Mouse (Mus musculus) spleen, adult 18-20 months (tissue): ENCODE measurements around the gene Mylk.

Source experiments
- DNase-seq, 2 experiments: peaks; one replicate each; pipeline ENCODE4 v3.0.0; 2022; ENCODE audit warnings: mixed read lengths in 2 of 2

The Mylk gene

GRCm38 (mm10) chr16:34855136-34855535 is 110.1 kb downstream of the Mylk start:
- no peak for DNase-seq

GRCm38 (mm10) chr16:34855751-34856150 is 110.7 kb downstream of the Mylk start:
- no peak for DNase-seq

DNA sequence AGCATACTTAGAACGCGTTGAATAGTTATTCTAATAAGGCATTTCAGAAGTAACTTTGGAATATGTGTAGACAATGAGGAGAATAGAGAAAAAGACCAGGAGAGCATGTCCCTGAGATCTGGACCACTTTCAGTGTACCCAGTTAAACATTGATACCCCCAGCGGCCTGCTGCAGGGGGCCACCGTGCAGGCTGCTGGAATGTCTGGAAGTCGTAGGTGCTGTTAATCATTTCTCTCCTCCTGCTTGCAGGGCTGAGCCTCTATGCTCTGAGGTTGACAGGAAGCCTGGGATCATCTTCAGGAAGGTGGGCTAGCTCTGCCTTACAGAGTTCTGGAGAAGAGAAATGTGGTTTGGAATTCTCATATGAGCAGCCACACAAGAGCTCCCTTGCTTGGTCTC is 112.6 kb downstream of the Mylk start:
- no peak for DNase-seq

DNA sequence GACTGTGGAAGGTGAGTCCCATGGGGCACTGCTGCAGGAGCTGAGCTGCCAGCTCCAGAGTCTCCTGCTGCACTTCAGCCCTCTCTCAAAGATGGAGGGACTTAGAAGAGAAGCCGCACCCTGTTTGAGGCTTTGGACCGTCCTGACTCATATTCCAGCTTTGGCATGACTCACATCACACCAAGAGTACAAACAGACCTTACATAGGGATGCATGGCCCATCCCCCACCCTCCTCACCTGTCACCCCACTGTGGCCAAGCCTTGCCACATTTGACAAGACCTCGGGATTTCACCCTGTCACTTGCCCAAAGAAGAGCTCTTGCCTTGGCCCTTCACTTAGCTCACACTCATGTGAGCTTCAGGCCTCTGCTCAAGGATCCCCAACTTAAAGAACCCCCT is 115.8 kb downstream of the Mylk start:
- DNase-seq: no peak

GRCm38 (mm10) chr16:34861744-34862365 is 116.8 kb downstream of the Mylk start:
- no peak for DNase-seq

GRCm38 (mm10) chr16:34865373-34865772 is 120.4 kb downstream of the Mylk start:
- no peak for DNase-seq

- DNase-seq: no peak
Observed at GRCm38 (mm10) chr16:34867217-34867616, 122.2 kb downstream of the Mylk start.

DNA sequence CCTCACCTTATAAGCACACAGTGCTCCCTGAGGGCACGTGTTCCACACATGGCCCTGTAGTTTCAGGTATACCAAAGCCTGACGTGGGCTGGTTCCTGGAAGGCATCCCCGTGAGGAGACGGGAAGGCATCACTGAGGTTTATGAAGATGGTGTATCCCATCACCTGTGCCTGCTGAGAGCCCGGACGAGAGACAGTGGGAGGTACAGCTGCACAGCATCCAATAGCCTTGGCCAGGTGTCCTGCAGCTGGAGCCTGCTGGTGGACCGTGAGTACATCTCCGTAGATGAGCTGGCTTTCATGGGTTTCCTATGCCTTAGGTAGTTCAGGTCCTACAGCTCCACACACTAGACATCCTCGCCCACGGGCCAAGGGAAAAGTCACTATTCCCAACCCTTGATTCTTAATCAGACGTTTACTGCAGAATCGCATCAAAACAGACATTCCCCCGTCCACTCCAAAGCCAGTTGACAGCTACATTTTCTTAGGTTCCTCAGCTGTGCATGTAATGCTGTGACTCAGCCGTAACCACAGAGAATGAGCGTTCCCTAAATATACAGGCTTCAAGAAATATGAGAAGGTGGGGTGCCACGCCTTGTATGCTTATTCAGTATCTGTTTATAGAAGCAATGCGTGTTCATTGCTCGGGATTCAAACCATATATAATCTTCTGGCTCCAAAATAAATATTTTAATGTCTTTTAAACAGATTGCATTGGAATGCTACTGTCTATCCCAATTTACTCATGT is 135.2 kb downstream of the Mylk start:
- no peak for DNase-seq

DNA sequence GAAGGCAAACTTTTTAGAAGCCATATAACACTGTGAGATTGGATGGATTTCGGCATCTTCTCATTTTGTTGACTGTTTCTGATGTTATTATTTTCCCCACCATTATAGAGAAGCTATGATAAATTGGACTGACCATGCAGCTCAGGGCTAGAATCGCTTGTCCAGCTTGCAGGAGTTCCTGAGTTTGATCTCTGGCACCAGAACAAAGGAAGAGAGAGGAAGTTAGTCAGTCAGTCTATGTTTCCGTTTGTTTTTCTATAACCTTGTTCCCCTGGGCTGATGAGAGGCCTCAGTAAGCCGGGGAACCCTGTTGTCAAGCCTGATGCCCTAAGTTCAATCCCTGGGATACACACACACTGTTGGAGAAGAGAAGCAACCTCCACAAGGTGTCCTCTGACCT is 135.8 kb downstream of the Mylk start:
- no peak for DNase-seq

GRCm38 (mm10) chr16:34887037-34887436 is 142.0 kb downstream of the Mylk start:
- DNase-seq: no peak

DNA sequence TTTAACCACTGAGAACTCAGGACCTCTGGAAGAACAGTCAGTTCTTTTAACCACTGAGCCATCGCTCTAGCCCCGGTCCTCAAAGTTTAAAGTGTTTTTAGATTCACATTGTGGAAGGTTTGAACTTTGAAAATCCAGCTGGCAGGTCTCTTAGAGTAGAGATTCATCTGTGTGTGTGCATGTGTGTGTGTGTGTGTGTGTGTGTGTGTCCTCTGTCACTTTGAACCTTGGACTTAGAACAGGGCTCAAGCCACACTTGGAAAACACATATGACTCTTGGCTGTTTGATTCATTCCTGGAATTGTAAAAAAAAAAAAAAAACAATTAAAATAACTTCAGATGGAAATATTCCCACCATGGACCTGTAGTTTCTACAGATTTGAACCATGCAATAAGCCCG is 149.0 kb downstream of the Mylk start:
- no peak for DNase-seq

GRCm38 (mm10) chr16:34895916-34896315 is 150.9 kb downstream of the Mylk start:
- no peak for DNase-seq

GRCm38 (mm10) chr16:34896996-34897395 is 152.0 kb downstream of the Mylk start:
- DNase-seq: no peak

DNA sequence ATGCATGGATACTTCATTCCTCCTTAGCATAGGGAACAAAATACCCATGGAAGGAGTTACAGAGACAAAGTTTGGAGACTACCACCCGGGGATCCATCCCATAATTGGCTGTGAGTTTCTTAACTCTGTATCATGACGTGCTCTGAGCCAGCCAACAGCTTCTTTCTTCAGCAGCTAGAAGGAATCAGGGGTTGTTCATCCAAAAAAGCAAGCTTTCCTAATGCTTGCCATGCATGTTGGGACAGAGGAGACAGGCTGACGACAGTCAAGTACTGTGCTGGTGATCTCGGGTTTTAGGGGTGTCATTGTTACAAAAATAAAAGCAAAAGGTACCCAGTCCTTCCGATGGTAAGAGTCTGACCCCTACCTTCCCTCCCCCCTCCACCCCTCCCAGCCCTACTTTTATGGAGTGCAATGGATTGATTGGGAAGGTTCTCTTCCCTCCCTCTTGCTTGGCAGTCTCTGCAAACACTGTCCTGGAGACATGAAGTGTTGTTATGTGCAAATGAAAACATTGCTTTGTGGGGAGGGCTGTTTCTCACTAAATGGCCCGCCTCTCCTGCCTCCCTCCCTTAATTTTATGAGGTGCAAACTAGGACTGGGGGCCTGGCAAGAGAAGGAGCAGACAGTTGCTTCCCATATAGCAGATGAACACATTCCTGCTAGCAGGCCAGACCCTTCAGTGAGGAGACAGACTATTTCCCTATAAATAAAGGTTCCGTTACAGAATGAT is 153.2 kb downstream of the Mylk start:
- no peak for DNase-seq

- DNase-seq: no peak
Observed at GRCm38 (mm10) chr16:34899071-34899808, 154.2 kb downstream of the Mylk start.

DNA sequence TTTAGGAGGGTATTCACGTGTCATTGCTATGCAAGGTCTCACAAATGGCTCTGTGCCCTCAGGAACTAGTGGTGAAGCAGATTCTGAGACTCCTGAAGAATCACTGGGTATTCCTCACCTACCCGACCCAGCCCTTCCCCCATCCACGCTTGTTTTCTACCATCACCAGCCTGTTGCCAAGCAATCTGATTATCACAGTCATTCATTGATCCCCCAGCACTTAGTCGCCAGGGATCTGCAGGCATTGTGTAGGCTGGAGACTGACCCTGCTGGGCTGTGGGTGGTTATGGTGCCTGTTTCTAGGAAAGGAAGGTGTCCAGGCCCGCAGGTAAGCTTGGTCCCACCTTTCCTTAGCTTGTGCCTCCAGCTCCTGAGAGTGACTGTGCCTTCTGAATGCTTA is 155.0 kb downstream of the Mylk start:
- DNase-seq: no peak

GRCm38 (mm10) chr16:34900471-34900870 is 155.5 kb downstream of the Mylk start:
- no peak for DNase-seq

DNA sequence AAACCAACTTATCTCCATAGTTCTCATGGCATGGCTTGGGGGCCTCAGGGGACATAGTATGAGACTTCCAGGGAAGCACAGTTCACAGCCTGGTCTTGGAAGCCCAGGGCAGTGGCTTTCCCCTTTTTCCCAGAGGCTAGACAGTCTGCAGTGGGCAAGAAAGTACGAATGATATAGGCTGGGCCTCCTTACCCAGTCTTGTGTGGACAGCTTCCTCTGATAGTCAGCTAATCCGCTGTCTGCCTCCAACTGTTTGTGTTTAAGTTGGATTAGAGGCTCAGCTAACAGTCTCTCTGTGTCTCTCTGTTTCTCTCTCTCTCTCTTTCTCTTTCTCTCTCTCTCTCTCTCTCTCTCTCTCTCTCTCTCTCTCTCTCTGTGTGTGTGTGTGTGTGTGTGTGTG is 156.0 kb downstream of the Mylk start:
- no peak for DNase-seq

- no peak for DNase-seq
Observed at GRCm38 (mm10) chr16:34901611-34902293, 156.7 kb downstream of the Mylk start.

DNA sequence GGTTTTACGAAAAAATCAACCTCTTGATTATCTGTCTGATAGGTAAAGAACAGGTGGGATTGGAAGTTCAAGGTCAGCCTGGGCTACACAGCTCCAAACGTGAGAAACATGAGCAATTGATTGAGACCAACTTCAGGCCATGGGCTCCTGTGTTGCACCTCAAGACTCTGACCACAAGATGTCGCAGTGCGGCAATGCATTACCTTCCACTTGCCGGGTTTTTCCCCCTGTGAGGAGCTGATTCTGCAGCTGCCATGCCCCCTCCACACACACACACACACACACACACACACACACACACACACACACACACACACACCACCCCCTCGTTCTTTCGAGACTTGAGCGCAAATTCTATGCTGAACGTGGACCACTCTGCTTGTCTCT is 157.3 kb downstream of the Mylk start:
- DNase-seq: peak in 1 of 2 experiments; percentile 34

- DNase-seq: no peak
Observed at GRCm38 (mm10) chr16:34902761-34903160, 157.8 kb downstream of the Mylk start.

- DNase-seq: no peak
Observed at GRCm38 (mm10) chr16:34904876-34905275, 159.9 kb downstream of the Mylk start.

DNA sequence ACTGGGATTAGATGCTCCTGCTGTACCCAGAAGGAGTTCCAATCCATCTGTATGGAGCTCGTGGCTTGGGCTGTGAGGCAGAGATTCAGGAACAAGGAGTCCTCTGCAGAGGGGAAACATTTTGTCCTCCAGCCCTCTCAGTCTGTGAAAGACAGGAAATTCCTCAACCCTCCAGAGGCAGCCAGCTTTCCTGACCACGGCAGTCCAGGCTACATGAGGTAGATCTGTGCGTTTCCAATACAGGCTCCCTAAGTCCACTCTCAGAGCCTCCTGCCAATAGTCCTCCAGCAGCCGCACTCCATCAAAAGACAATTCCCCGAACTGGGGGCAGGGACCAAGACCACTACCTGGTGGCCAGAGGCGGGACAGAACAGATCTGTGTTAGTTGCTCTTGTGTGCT is 164.4 kb downstream of the Mylk start:
- DNase-seq: no peak
